Mouse (Mus musculus): ENCODE results near the gene Pilra. TPM values are rescaled to one million over a fixed set of nuclear protein-coding genes. Genes with fewer than 3 reads are reported as not detected.

Pilra gene
- polyA plus RNA-seq, 1 experiment from 2014 or later: 1.1 TPM

DNA sequence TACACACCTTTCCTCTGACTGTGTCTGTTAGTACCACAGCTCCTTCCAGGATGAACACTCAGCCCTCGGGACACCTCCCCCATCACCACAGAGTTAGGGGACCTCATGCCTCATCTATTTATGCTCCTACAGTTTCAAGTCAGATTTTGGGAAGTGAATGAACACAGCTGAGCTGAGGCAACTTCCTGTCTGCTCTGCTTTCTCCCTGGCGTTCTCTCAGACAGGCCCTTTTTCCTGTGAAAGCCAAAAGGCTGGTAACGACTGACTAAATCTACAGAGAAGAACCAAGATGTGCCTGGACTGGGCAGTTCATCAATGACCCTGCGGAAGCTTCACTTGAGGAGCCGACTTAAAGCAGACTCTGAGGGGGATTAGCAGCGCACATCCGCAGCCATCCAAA, 5.8 kb downstream of the Pilra start:
- Histone ChIP-seq H3K4me2 (replicated peaks; ENCODE audit: low read depth, low read length) (no peak overlapping the region), H3K4me3 (ENCODE audit: low read length) (no peak overlapping the region), H3K9me3 (ENCODE audit: control insufficient read depth, low read length) (no peaks in the 10 kb centered on the region), H3K27me3 (ENCODE audit: control insufficient read depth, insufficient read depth, low read length) (no peaks in the 10 kb centered on the region), H3K36me3 (ENCODE audit: control insufficient read depth, insufficient read depth, low read length) (no peaks in the 10 kb centered on the region), H3K4me1 (ENCODE audit: control insufficient read depth, insufficient read depth, low read length) (no peaks in the 10 kb centered on the region), H3K27ac (ENCODE audit: low read depth, low read length) (no peak overlapping the region), H3K9ac (ENCODE audit: low read depth, low read length) (no peak overlapping the region)
- ATAC-seq (ENCODE audit: low FRiP score, low TSS enrichment): no peak
- 67% methylated on average over 7 of the region's 7 CpGs for WGBS

DNA sequence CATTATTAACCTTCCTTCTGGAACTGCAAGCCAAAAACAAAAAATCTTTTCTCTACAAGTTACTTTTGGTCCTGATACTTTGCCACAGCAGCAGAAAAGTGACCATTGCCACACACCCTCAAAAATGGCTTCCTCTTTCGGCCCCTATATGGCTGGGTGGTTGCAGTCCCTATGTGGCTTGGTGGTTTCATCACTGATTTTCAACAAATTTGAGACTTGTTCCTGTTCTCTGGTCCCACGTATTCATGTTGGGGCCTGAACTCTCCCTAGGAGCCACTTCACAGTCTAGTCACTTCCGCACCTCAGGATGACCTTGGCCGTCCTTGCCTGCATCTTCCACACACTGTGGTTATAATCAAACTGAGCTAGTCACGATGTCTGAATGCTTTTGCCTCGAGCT, 7.4 kb downstream of the Pilra start:
- no peaks in the 10 kb centered on the region for H3K36me3 ChIP-seq (ENCODE audit: control insufficient read depth, insufficient read depth, low read length)
- no peak overlapping the region for H3K9ac ChIP-seq (ENCODE audit: low read depth, low read length)
- no peaks in the 10 kb centered on the region for H3K9me3 ChIP-seq (ENCODE audit: control insufficient read depth, low read length)
- H3K4me2 ChIP-seq (replicated peaks; ENCODE audit: low read depth, low read length): no peak overlapping the region
- H3K4me3 ChIP-seq (ENCODE audit: low read length): no peak overlapping the region
- WGBS: 84% methylated on average over 6 of the region's 6 CpGs
- no peaks in the 10 kb centered on the region for H3K4me1 ChIP-seq (ENCODE audit: control insufficient read depth, insufficient read depth, low read length)
- no peak overlapping the region for H3K27ac ChIP-seq (ENCODE audit: low read depth, low read length)
- H3K27me3 ChIP-seq (ENCODE audit: control insufficient read depth, insufficient read depth, low read length): no peaks in the 10 kb centered on the region
- ATAC-seq (ENCODE audit: low FRiP score, low TSS enrichment): no peak

GRCm38 (mm10) chr5:137826421-137826820, 9.7 kb downstream of the Pilra start:
- Histone ChIP-seq H3K4me1 (ENCODE audit: control insufficient read depth, insufficient read depth, low read length) (no peaks in the 10 kb centered on the region), H3K27me3 (ENCODE audit: control insufficient read depth, insufficient read depth, low read length) (no peaks in the 10 kb centered on the region), H3K9ac (ENCODE audit: low read depth, low read length) (no peak overlapping the region), H3K4me3 (ENCODE audit: low read length) (no peak overlapping the region), H3K4me2 (replicated peaks; ENCODE audit: low read depth, low read length) (no peak overlapping the region), H3K36me3 (ENCODE audit: control insufficient read depth, insufficient read depth, low read length) (no peaks in the 10 kb centered on the region), H3K9me3 (ENCODE audit: control insufficient read depth, low read length) (no peaks in the 10 kb centered on the region), H3K27ac (ENCODE audit: low read depth, low read length) (no peak overlapping the region)
- WGBS: 58% methylated on average over 7 of the region's 7 CpGs
- ATAC-seq (ENCODE audit: low FRiP score, low TSS enrichment): no peak

GRCm38 (mm10) chr5:137825971-137826370, 10.1 kb downstream of the Pilra start:
- no peak for ATAC-seq (ENCODE audit: low FRiP score, low TSS enrichment)
- Histone ChIP-seq H3K4me1 (ENCODE audit: control insufficient read depth, insufficient read depth, low read length) (no peaks in the 10 kb centered on the region), H3K36me3 (ENCODE audit: control insufficient read depth, insufficient read depth, low read length) (no peaks in the 10 kb centered on the region), H3K4me3 (ENCODE audit: low read length) (no peak overlapping the region), H3K9me3 (ENCODE audit: control insufficient read depth, low read length) (no peaks in the 10 kb centered on the region), H3K4me2 (replicated peaks; ENCODE audit: low read depth, low read length) (no peak overlapping the region), H3K27ac (ENCODE audit: low read depth, low read length) (no peak overlapping the region), H3K9ac (ENCODE audit: low read depth, low read length) (no peak overlapping the region), H3K27me3 (ENCODE audit: control insufficient read depth, insufficient read depth, low read length) (no peaks in the 10 kb centered on the region)
- 79% methylated on average over 2 of the region's 2 CpGs for WGBS

GRCm38 (mm10) chr5:137825030-137825429, 11.1 kb downstream of the Pilra start:
- Histone ChIP-seq H3K4me1 (ENCODE audit: control insufficient read depth, insufficient read depth, low read length) (no peaks in the 10 kb centered on the region), H3K9ac (ENCODE audit: low read depth, low read length) (no peak overlapping the region), H3K36me3 (ENCODE audit: control insufficient read depth, insufficient read depth, low read length) (no peaks in the 10 kb centered on the region), H3K4me3 (ENCODE audit: low read length) (no peak overlapping the region), H3K9me3 (ENCODE audit: control insufficient read depth, low read length) (no peaks in the 10 kb centered on the region), H3K27ac (ENCODE audit: low read depth, low read length) (no peak overlapping the region), H3K4me2 (replicated peaks; ENCODE audit: low read depth, low read length) (no peak overlapping the region), H3K27me3 (ENCODE audit: control insufficient read depth, insufficient read depth, low read length) (no peaks in the 10 kb centered on the region)
- ATAC-seq (ENCODE audit: low FRiP score, low TSS enrichment): no peak
- 93% methylated on average over 3 of the region's 3 CpGs for WGBS

DNA sequence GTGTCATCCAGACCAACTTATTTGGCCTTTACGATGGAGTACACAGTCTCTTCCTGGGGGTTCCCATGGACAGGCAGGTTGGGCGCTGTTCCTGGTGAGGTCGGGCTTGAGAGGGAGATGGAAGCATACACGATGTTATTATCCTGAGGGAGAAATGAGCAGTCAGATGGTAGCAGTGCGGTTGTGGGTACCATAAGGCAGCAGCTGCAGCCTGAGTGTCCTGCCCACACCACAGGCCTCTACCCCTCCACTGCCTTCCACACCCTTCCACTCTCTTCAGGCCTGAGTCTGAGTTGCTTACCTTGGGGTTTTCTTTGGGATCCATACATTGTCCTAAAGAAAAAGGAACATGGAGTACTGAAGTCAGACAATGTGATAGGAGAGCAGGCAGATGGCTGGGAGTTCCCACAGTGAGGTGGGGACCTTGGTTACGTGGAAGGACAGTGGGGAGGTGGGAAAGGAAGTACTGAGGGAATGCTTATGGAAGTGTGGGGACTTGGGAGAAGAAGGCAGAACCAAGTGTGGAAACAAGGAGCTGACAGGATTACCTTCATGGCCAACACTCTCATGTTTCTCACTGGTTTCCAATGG, 12.5 kb downstream of the Pilra start:
- Histone ChIP-seq H3K9ac (ENCODE audit: low read depth, low read length) (no peak overlapping the region), H3K4me2 (replicated peaks; ENCODE audit: low read depth, low read length) (no peak overlapping the region), H3K27me3 (ENCODE audit: control insufficient read depth, insufficient read depth, low read length) (no peaks in the 10 kb centered on the region), H3K27ac (ENCODE audit: low read depth, low read length) (no peak overlapping the region), H3K36me3 (ENCODE audit: control insufficient read depth, insufficient read depth, low read length) (no peaks in the 10 kb centered on the region), H3K9me3 (ENCODE audit: control insufficient read depth, low read length) (no peaks in the 10 kb centered on the region), H3K4me3 (ENCODE audit: low read length) (no peak overlapping the region), H3K4me1 (ENCODE audit: control insufficient read depth, insufficient read depth, low read length) (no peaks in the 10 kb centered on the region)
- ATAC-seq (ENCODE audit: low FRiP score, low TSS enrichment): no peak
- 89% methylated on average over 6 of the region's 6 CpGs for WGBS

GRCm38 (mm10) chr5:137822602-137823001, 13.5 kb downstream of the Pilra start:
- no peaks in the 10 kb centered on the region for H3K9me3 ChIP-seq (ENCODE audit: control insufficient read depth, low read length)
- no peak overlapping the region for H3K4me3 ChIP-seq (ENCODE audit: low read length)
- 82% methylated on average over 1 of the region's 1 CpGs for WGBS
- H3K4me2 ChIP-seq (replicated peaks; ENCODE audit: low read depth, low read length): no peak overlapping the region
- H3K9ac ChIP-seq (ENCODE audit: low read depth, low read length): no peak overlapping the region
- H3K27me3 ChIP-seq (ENCODE audit: control insufficient read depth, insufficient read depth, low read length): no peaks in the 10 kb centered on the region
- no peaks in the 10 kb centered on the region for H3K36me3 ChIP-seq (ENCODE audit: control insufficient read depth, insufficient read depth, low read length)
- no peak for ATAC-seq (ENCODE audit: low FRiP score, low TSS enrichment)
- no peaks in the 10 kb centered on the region for H3K4me1 ChIP-seq (ENCODE audit: control insufficient read depth, insufficient read depth, low read length)
- no peak overlapping the region for H3K27ac ChIP-seq (ENCODE audit: low read depth, low read length)

DNA sequence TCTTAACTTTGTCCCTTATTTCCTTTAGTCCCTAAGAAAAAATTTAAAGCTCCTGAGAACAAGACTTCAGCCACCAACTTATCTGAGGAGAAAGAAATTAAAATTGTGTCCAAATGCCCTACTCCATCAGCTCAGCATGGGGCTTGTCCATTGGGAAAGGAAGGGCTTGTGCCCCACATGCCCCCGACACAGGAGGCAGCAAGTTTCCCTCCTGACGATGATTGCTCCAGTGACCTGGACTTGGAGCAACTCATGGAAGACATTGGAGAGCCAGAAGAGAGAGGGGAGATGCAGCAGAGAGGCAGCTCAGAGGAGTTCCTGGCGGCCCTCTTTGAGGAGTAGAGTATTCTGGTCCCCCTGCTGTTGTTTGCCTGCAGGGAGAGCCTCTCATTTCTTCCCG, 14.0 kb downstream of the Pilra start:
- H3K4me2 ChIP-seq (replicated peaks; ENCODE audit: low read depth, low read length): no peak overlapping the region
- ATAC-seq (ENCODE audit: low FRiP score, low TSS enrichment): no peak
- 71% methylated on average over 4 of the region's 4 CpGs for WGBS
- H3K36me3 ChIP-seq (ENCODE audit: control insufficient read depth, insufficient read depth, low read length): no peaks in the 10 kb centered on the region
- H3K27ac ChIP-seq (ENCODE audit: low read depth, low read length): no peak overlapping the region
- no peaks in the 10 kb centered on the region for H3K27me3 ChIP-seq (ENCODE audit: control insufficient read depth, insufficient read depth, low read length)
- H3K4me1 ChIP-seq (ENCODE audit: control insufficient read depth, insufficient read depth, low read length): no peaks in the 10 kb centered on the region
- no peaks in the 10 kb centered on the region for H3K9me3 ChIP-seq (ENCODE audit: control insufficient read depth, low read length)
- H3K4me3 ChIP-seq (ENCODE audit: low read length): no peak overlapping the region
- no peak overlapping the region for H3K9ac ChIP-seq (ENCODE audit: low read depth, low read length)

GRCm38 (mm10) chr5:137817466-137818222, 18.4 kb downstream of the Pilra start:
- H3K9me3 ChIP-seq (ENCODE audit: control insufficient read depth, low read length): no peaks in the 10 kb centered on the region
- no peak overlapping the region for H3K27ac ChIP-seq (ENCODE audit: low read depth, low read length)
- no peak overlapping the region for H3K9ac ChIP-seq (ENCODE audit: low read depth, low read length)
- ATAC-seq (ENCODE audit: low FRiP score, low TSS enrichment): no peak
- H3K27me3 ChIP-seq (ENCODE audit: control insufficient read depth, insufficient read depth, low read length): no peaks in the 10 kb centered on the region
- H3K4me1 ChIP-seq (ENCODE audit: control insufficient read depth, insufficient read depth, low read length): no peaks in the 10 kb centered on the region
- H3K4me2 ChIP-seq (replicated peaks; ENCODE audit: low read depth, low read length): no peak overlapping the region
- no peak overlapping the region for H3K4me3 ChIP-seq (ENCODE audit: low read length)
- no peaks in the 10 kb centered on the region for H3K36me3 ChIP-seq (ENCODE audit: control insufficient read depth, insufficient read depth, low read length)
- WGBS: 68% methylated on average over 4 of the region's 4 CpGs
